Mouse (Mus musculus) liver, postnatal 0 days (tissue): ENCODE measurements around the gene Furin. TPM values are rescaled to one million over a fixed set of nuclear protein-coding genes. Genes with fewer than 3 reads are reported as not detected.

Source experiments
- ATAC-seq: fragments of 200-750 bp; cut with Nextera tagmentation; 2 replicates; pipeline ENCODE4 v1.8.0; 2017; ENCODE audit warnings: mild to moderate bottlenecking, moderate library complexity
- DNase-seq: peaks from one replicate; pipeline ENCODE4 v3.0.0-alpha.2; 2016
- H3K27ac ChIP-seq: fragments of 300-500 bp; sonication (generic); 2 replicates; pipeline ENCODE4 v1.5.1; 2014; ENCODE audit warnings: antibody characterized with exemption, moderate library complexity, mild to moderate bottlenecking, low read depth
- H3K27me3 ChIP-seq: fragments of 300-500 bp; sonication (generic); 2 replicates; pipeline ENCODE4 v1.6.1; 2014; ENCODE audit warnings: low read length, control low read depth, mixed read lengths; ENCODE audit not compliant: insufficient read depth
- H3K36me3 ChIP-seq: fragments of 300-500 bp; sonication (generic); replicated peaks from 2 replicates; pipeline ENCODE4 v1.6.1; 2014; ENCODE audit warnings: mild to moderate bottlenecking, control low read depth, low read length, moderate library complexity, mixed read lengths; ENCODE audit not compliant: insufficient read depth
- H3K4me1 ChIP-seq: fragments of 300-500 bp; sonication (generic); 2 replicates; pipeline ENCODE4 v1.6.1; 2014; ENCODE audit warnings: antibody characterized with exemption, mild to moderate bottlenecking, control low read depth; ENCODE audit not compliant: insufficient read depth
- H3K4me2 ChIP-seq: fragments of 300-500 bp; sonication (generic); 2 replicates; pipeline ENCODE4 v1.6.1; 2014; ENCODE audit warnings: low read depth, mild to moderate bottlenecking, low read length, moderate library complexity, mixed read lengths
- H3K4me3 ChIP-seq: fragments of 300-500 bp; sonication (generic); 2 replicates; pipeline ENCODE4 v1.5.1; 2014; ENCODE audit warnings: low read depth, low read length
- H3K9ac ChIP-seq: fragments of 300-500 bp; sonication (generic); replicated peaks from 2 replicates; pipeline ENCODE4 v1.6.1; 2014; ENCODE audit warnings: mild to moderate bottlenecking, moderate library complexity
- H3K9me3 ChIP-seq: fragments of 300-500 bp; sonication (generic); 2 replicates; pipeline ENCODE4 v1.6.1; 2016; ENCODE audit warnings: mild to moderate bottlenecking, control low read depth, low read length, mixed read lengths
- CTCF ChIP-seq: sonication (generic); IDR thresholded peaks from 2 replicates; pipeline ENCODE4 v1.5.1; 2016; ENCODE audit warnings: antibody characterized with exemption, low read depth
- EP300 ChIP-seq: IDR thresholded peaks from 2 replicates; pipeline ENCODE4 v1.6.1; 2016; ENCODE audit warnings: antibody characterized with exemption, low read depth, mild to moderate bottlenecking
- WGBS: fragments of 180-500 bp; shearing (Covaris S2); extraction: QIAGEN DNeasy Blood & Tissue Kit; methylation state at CpG from one replicate; pipeline ENCODE4 v1.1.7; 2014; ENCODE audit not compliant: insufficient replicate concordance; 5-methylcytosine and 5-hydroxymethylcytosine counted together
- polyA plus RNA-seq: library from polyadenylated mRNA; unstranded; fragments of >200 nt; fragmentation: Nextera tagmentation; extraction: Ambion mirVana; gene quantifications from 2 replicates; pipeline ENCODE4 v1.2.1, GENCODE M21; 2015

The Furin gene
- polyA plus RNA-seq, 1 experiment from 2014 or later: 17.7 TPM

DNA sequence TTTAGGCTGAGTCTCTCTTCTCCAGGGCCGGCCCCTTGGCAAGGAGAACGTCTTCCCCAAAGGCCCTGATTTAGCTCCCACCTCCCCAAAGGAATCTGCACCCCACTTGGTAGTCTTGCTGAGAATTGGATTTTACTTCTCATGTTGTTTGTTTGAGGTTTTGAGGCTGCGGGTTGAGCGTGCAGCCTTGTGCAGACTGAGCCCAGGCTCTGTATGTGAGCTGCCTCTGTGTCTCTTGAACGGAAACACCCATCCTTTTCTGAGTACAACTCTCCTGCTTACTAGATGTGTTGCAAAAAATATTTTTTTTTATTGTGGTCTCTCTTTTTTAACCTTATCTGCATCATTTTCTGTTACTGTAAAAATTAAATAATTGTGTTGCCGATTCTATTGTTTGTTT lies 16.3 kb upstream of the Furin start:
- Histone ChIP-seq H3K27me3 (no peaks in the 10 kb centered on the region), H3K36me3 (no peaks in the 10 kb centered on the region), H3K9ac (no peak overlapping the region), H3K4me1 (peaks cover 29% of the 10 kb centered on the region), H3K4me3 (no peak overlapping the region), H3K4me2 (no peak overlapping the region), H3K27ac (no peak overlapping the region), H3K9me3 (no peaks in the 10 kb centered on the region)
- TF ChIP-seq EP300 (no peak), CTCF (no peak)
- 84% methylated on average over 6 of the region's 6 CpGs for WGBS
- ATAC-seq: no peak
- no peak for DNase-seq

DNA sequence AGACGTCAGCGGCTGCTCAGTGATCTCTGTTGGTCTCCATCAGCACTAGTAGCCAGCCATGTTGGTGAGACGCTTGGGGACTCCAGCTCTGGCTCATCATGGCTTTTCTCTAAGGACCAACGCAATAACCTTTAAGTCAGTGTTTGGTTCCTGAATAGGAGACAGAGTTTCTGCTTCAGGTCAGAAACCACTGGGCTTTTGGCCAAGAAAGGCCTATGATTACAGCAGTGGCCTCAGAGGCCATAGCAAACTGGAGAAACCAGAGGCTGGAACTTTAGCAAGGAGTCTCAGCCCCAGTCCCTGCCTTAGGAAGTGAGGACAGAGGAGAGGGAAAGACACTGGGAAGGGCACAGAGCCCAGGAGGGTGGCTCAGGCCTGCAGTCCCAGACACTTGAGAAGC lies 15.3 kb upstream of the Furin start:
- WGBS: 84% methylated on average over 4 of the region's 4 CpGs

DNA sequence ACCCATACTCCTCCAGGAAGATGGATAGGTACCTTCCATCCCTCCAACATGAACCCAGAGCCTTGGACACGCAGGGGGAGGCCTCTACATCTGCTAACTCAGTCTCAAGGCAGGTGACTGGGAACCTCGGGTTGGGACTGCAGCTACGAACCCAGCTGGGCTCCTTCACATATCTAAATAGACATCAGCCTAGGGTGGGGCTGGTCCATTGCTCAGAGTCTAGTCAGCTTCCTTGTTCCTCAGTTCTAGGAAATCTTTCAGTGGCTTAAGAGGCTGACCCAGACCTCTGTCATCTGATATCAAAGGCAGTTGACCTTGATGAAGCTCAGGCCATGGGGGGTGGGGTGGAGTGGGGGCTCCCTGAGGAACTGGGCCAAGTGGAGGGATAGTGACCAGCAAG lies 14.0 kb upstream of the Furin start:
- TF ChIP-seq CTCF: no peak
- no peak for TF ChIP-seq EP300
- no peak overlapping the region for H3K4me3 ChIP-seq
- DNase-seq (no peak), ATAC-seq (no peak)
- no peak overlapping the region for H3K9ac ChIP-seq
- H3K27ac ChIP-seq: no peak overlapping the region
- peaks cover 26% of the 10 kb centered on the region for H3K4me1 ChIP-seq
- 46% methylated on average over 3 of the region's 3 CpGs for WGBS
- no peaks in the 10 kb centered on the region for H3K27me3 ChIP-seq
- no peaks in the 10 kb centered on the region for H3K9me3 ChIP-seq
- no peak overlapping the region for H3K4me2 ChIP-seq
- no peaks in the 10 kb centered on the region for H3K36me3 ChIP-seq

More for the DNA sequence above, 15.3 kb upstream of the Furin start:
- no peak overlapping the region for H3K27ac ChIP-seq
- TF ChIP-seq EP300 (no peak), CTCF (no peak)
- DNase-seq: no peak
- peaks cover 26% of the 10 kb centered on the region for H3K4me1 ChIP-seq
- H3K9ac ChIP-seq: no peak overlapping the region
- no peak overlapping the region for H3K4me3 ChIP-seq
- ATAC-seq: no peak
- H3K9me3 ChIP-seq: no peaks in the 10 kb centered on the region
- H3K27me3 ChIP-seq: no peaks in the 10 kb centered on the region
- no peak overlapping the region for H3K4me2 ChIP-seq
- H3K36me3 ChIP-seq: no peaks in the 10 kb centered on the region

DNA sequence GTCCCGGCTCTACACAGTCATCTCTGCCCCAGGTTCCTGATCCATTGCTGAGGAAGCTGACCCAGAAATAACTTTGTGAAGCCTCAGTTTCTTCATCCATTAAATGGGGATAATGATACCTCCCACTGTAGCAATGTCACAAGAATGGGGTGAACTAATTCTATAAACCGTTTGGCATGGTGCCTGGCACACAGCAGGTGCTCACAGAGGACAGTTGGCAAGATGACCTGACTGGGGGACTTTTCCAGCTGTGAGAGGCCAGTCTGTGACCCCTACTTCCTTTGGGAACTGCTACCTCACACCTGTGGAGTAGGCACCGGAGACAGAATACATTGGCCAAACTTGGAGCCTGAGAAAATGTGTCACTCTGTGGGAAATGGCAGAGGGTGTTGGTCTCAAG lies 12.8 kb upstream of the Furin start:
- Histone ChIP-seq H3K27me3 (no peaks in the 10 kb centered on the region), H3K9ac (no peak overlapping the region), H3K4me3 (no peak overlapping the region), H3K9me3 (no peaks in the 10 kb centered on the region), H3K27ac (no peak overlapping the region), H3K4me1 (peaks cover 27% of the 10 kb centered on the region), H3K4me2 (no peak overlapping the region), H3K36me3 (no peaks in the 10 kb centered on the region)
- ATAC-seq (no peak), DNase-seq (no peak)
- TF ChIP-seq CTCF (no peak), EP300 (no peak)
- WGBS: 81% methylated on average over 3 of the region's 3 CpGs

DNA sequence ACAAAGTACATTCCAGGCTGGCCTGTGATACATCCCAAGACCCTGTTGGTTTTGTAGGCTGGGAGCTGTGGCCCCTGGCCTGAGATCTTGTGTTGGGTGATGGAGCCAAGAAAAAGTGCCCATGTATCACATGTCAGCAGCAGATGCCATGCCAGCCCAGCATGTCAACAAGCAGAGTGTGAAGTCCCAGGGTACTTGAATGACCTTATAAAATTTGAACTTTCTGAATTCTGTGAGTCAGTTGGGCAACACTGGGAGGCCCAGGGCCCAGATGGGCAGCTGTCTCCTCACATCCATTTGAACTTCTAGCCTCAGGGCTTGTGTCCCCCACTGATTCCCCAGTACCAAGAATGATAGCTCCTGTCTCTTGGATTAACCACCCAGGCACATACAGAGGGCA lies 12.4 kb upstream of the Furin start:
- H3K36me3 ChIP-seq: no peaks in the 10 kb centered on the region
- no peaks in the 10 kb centered on the region for H3K27me3 ChIP-seq
- DNase-seq: no peak
- H3K9me3 ChIP-seq: no peaks in the 10 kb centered on the region
- H3K9ac ChIP-seq: no peak overlapping the region
- H3K27ac ChIP-seq: no peak overlapping the region
- TF ChIP-seq EP300 (no peak), CTCF (no peak)
- H3K4me3 ChIP-seq: no peak overlapping the region
- ATAC-seq: 0 out of 2 replicates have a peak, but pooled peaks have one; percentile 25
- H3K4me2 ChIP-seq: no peak overlapping the region
- H3K4me1 ChIP-seq: peaks cover 23% of the 10 kb centered on the region

DNA sequence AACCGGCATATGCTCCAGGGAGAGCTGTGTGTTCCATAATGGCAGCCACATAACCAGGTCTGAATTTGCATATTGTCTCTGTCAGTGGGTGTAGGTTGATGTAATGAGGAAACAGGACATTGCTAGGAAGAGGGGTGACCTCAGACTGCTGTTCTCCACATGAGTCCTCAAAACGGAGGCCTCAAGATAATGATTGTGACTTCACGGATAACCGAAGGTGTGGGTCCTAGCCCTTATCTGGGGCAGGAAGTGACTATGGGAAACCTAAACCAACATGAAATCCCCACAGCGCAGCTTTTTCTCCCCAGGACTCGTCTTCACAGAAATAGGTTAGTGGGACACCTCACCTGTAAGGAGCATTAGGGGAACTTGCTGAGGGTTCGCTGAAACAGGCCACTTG lies 11.7 kb upstream of the Furin start:
- Histone ChIP-seq H3K4me3 (no peak overlapping the region), H3K4me2 (no peak overlapping the region), H3K9me3 (no peaks in the 10 kb centered on the region), H3K4me1 (peaks cover 23% of the 10 kb centered on the region), H3K36me3 (no peaks in the 10 kb centered on the region), H3K9ac (no peak overlapping the region), H3K27ac (no peak overlapping the region), H3K27me3 (no peaks in the 10 kb centered on the region)
- DNase-seq: no peak
- WGBS: 44% methylated on average over 7 of the region's 7 CpGs
- no peak for ATAC-seq
- TF ChIP-seq CTCF (no peak), EP300 (no peak)

DNA sequence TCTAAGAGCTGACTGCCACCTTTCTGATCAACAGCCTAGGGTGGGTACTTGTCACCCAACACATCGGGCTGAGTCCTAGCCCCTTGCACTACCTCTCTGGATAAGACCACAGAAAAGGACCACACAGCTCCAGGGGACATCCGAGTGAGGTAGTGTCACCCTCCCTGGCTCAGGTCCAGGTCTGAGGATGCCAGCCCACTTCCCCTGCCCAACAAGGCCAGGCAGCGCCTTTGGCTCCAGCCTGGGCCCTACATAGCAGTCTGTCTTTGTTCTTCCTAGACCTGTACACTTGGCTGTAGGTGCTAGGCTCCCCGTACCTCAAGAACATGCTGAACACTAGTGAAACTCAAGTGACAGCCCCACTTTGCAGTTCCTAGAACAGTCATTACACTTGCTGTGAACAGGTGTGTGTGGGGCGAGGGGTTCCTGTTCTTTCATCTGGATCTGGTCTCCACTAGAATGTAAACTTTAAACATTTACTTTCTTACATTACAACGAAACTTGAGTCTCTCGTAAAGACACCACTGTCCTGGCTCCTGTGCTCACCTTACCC lies 9.1 kb upstream of the Furin start:
- Histone ChIP-seq H3K4me1 (peaks cover 14% of the 10 kb centered on the region; the same call in 1 of the 2 replicates), H3K4me3 (no peak overlapping the region), H3K36me3 (no peaks in the 10 kb centered on the region), H3K27me3 (no peaks in the 10 kb centered on the region), H3K9me3 (no peaks in the 10 kb centered on the region), H3K27ac (no peak overlapping the region), H3K4me2 (no peak overlapping the region), H3K9ac (no peak overlapping the region)
- DNase-seq (no peak), ATAC-seq (no peak)
- 68% methylated on average over 7 of the region's 7 CpGs for WGBS
- TF ChIP-seq CTCF (no peak), EP300 (no peak)
